Comparison of ENCODE assay signal across 23 mouse cellular contexts in genomic region chr2:115650203-115650602, GRCm38 (mm10).
"Had no signal": no experiment of that assay in that cellular context is flagged by ENCODE, and none has a peak within 500 bp of the region (broad histone marks: within the 10 kb centered on the region; RNA-seq: fewer than 3 reads in every experiment).

No protein-coding gene starts in this region.

- H3K36me3 ChIP-seq: heart, embryonic 15.5 days; hindbrain, embryonic 13.5 days; hindbrain, embryonic 15.5 days; limb, embryonic 13.5 days; limb, embryonic 15.5 days had no signal

- H3K27me3 ChIP-seq: heart, embryonic 13.5 days; heart, embryonic 15.5 days; hindbrain, embryonic 13.5 days; hindbrain, embryonic 15.5 days; limb, embryonic 13.5 days; limb, embryonic 15.5 days; liver, embryonic 12.5 days had no signal

- ATAC-seq: hindbrain, postnatal 0 days; intestine, embryonic 16.5 days; liver, embryonic 12.5 days had no signal

- H3K4me1 ChIP-seq: heart, embryonic 13.5 days; heart, embryonic 15.5 days; hindbrain, embryonic 13.5 days; hindbrain, embryonic 15.5 days; limb, embryonic 13.5 days; limb, embryonic 15.5 days; liver, embryonic 12.5 days had no signal

- H3K4me2 ChIP-seq: heart, embryonic 11.5 days; heart, embryonic 13.5 days; heart, embryonic 15.5 days; hindbrain, embryonic 13.5 days; hindbrain, embryonic 15.5 days; limb, embryonic 13.5 days; limb, embryonic 15.5 days; liver, embryonic 12.5 days had no signal

- H3K9ac ChIP-seq: heart, embryonic 13.5 days; heart, embryonic 15.5 days; hindbrain, embryonic 13.5 days; hindbrain, embryonic 15.5 days; limb, embryonic 13.5 days; limb, embryonic 15.5 days; liver, embryonic 12.5 days; liver, embryonic 14.5 days had no signal

- H3K4me3 ChIP-seq: gastrocnemius, adult 2 months; heart, adult 2 months; heart, embryonic 13.5 days; heart, embryonic 15.5 days; hindbrain, embryonic 13.5 days; hindbrain, embryonic 15.5 days; limb, embryonic 13.5 days; limb, embryonic 15.5 days; liver, embryonic 12.5 days had no signal

- DNase-seq: gastrocnemius, adult 2 months; gastrocnemius, postnatal 10 days; gastrocnemius, postnatal 25 days; heart, adult 2 months; heart, postnatal 14 days; heart, postnatal 36 days; kidney, adult 11 months; kidney, adult 9 months; kidney, postnatal 36 days; layer of hippocampus, adult 9-11 months; layer of hippocampus, postnatal 36 days; left cerebral cortex, postnatal 4 days had no signal

- H3K9me3 ChIP-seq: heart, embryonic 13.5 days; heart, embryonic 15.5 days; hindbrain, embryonic 13.5 days; hindbrain, embryonic 15.5 days; limb, embryonic 13.5 days; limb, embryonic 15.5 days; liver, embryonic 12.5 days had no signal

- H3K27ac ChIP-seq: gastrocnemius, adult 2 months; heart, adult 2 months; heart, embryonic 13.5 days; heart, embryonic 15.5 days; hindbrain, embryonic 13.5 days; hindbrain, embryonic 15.5 days; hindbrain, postnatal 0 days; limb, embryonic 13.5 days; limb, embryonic 15.5 days; liver, embryonic 12.5 days; liver, embryonic 14.5 days had no signal
